Mouse (Mus musculus): ENCODE data around the gene Ccdc97.

Ccdc97 gene

DNA sequence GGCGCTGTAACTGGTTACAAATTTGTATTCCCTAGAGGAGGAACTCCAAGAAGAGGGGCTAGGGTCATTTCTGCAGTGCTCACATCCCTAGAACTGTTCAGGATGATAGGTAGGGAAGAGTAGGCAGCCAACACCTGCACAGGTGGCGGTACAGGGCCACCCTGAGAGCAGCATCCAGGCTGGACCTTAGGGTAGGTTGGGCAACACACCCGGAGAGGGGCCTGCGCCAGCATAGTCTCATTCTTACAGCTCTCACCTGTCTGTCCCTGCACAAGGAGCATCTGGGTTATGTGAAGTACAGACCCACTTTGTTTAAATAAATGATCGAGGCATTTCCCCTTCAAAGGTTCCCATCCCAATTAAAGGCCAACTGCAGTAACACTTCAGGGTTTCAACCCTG is 1.9 kb upstream of the Ccdc97 start:
- no peak for DNase-seq (ENCODE audit: low read depth, low spot score)

DNA sequence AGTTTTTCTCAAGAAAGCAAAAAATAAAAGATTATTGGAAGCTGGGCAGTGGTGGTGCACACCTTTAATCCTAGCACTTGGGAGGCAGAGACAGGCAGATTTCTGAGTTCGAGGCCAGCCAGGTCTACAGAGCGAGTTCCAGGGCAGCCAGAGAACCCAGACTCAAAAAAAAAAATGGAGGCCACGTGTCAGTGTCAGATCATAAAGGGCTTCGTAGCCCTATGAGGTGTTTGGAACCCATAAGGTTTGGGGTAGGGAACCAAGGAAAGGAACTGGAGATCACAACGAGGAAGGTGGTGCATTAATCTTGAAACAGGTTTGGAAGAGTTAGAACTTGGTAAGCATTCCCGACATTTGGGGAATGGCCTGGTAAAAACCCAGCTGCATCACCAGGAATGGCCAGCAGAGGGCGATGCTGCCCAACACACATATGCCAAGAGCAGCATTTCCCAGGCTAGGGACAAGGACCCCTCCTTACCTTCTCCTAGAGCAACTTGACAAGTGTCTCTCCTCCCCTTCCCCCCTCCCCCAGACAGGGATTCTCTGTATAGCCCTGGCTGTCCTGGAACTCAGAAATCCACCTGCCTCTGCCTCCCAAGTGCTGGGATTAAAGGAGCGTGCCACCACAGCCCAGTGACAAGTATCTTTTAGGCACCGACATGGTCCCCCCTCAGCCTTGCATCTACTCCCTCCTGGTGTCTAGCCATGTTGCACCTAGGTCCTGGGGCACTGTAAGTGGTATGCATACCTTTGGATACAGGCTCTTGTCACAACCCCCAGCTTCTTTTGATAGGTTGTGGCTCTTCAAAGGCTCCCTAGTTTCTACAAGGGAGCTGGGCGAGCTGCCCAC is 1.1 kb upstream of the Ccdc97 start:
- peak; percentile 84 for DNase-seq (ENCODE audit: low read depth, low spot score)

GRCm38 (mm10) chr7:25717478-25717877 is 1.4 kb downstream of the Ccdc97 start:
- no peak for DNase-seq (ENCODE audit: low read depth, low spot score)

GRCm38 (mm10) chr7:25715731-25716271 is 3.1 kb downstream of the Ccdc97 start:
- no peak for DNase-seq (ENCODE audit: low read depth, low spot score)

GRCm38 (mm10) chr7:25714581-25714980 is 4.3 kb downstream of the Ccdc97 start:
- no peak for DNase-seq (ENCODE audit: low read depth, low spot score)

DNA sequence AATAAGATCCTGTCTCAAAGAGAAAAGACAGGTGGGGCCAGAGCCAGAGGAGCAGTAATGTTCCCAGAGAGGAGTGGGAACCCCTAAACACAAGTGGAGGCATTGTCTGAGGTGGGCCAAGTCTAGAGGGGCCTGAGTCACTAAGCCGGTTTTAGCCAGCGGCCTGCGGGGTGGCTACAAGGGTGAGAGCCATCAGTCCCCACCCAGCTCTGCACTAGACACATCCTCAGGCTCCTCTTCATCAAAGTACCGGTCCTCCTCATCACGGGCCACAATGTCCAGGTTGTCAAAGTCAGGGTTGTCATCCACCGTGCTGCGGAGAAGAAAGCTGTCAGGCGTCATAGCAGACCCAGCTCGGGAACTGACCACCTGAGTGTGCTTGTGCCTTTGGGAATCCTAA is 6.1 kb downstream of the Ccdc97 start:
- no peak for DNase-seq (ENCODE audit: low read depth, low spot score)

- peak; percentile 82 for DNase-seq (ENCODE audit: low read depth, low spot score)
Observed at GRCm38 (mm10) chr7:25711731-25712197, 7.1 kb downstream of the Ccdc97 start.

DNA sequence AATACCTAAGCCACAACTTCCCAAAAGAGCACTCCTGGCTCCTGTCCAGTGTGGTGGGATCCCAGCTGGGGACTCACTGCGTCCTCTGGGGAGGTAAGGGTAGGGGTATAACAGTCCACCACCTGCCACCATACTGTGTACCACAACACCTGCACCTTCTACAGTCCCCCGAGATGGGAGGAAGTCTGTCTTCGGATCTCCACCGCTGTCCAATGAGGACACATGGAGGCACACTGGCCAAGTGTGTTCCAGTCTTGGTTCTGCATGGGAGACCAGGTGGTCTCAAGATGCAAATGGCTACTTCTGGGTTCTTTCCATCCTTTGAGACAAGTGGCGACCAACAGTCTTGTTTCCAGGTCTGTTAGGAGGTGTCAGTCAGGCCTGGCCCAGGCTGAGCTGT is 7.7 kb downstream of the Ccdc97 start:
- no peak for DNase-seq (ENCODE audit: low read depth, low spot score)

DNA sequence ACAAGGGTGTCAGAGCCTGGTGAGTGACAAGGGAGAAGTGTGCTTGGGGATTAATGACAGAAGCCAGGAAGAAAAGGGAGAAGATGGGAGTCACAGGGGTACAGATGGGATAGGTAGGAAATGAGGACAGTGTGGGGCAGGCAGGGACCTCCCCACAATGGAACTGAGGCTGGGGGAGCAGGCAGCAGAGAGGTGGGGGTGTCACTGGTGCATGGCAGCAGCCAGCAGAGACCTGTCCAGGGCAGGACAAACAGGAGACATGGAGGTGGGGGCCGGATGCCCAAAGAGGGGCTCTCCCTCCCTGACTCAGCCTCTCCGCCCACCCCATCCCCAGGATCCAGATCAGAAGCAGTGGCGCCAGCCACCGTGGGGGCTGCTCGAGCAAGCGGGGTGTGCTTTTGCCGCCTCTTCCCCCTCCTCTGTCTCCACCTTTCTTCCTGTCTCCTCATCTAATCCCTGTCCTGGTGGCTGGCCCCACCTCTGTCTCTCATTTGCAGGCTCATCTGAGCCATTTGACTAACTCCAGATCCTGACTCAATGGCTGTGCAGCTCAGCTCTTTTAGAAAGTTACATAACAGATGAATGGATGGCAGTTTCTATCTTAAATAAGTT is 8.3 kb downstream of the Ccdc97 start:
- DNase-seq (ENCODE audit: low read depth, low spot score) = peak; percentile 77

DNA sequence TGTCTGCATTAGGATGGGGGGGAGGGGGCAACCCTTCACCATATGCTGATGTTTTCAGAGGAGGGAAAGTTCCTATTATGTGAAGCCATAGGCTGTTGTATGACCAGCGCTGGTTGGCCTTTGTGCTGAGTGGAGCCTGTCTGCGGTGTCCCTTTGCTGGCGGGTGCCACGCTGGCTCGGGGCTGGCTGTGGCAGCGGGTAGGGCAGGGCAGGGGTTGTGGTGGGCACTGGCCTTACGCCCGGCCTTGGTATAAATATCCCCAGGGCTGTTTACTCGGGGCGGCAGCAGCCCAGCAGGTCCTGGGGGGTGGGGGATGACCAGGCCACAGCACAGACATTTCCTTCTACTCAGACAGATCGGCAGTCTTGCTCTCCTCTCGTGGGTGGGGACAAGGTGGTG is 8.9 kb downstream of the Ccdc97 start:
- DNase-seq (ENCODE audit: low read depth, low spot score) = no peak

- peak; percentile 35 for DNase-seq (ENCODE audit: low read depth, low spot score)
Observed at GRCm38 (mm10) chr7:25707581-25708292, 11.2 kb downstream of the Ccdc97 start.

- peak; percentile 52 for DNase-seq (ENCODE audit: low read depth, low spot score)
Observed at GRCm38 (mm10) chr7:25706578-25707170, 12.2 kb downstream of the Ccdc97 start.

DNA sequence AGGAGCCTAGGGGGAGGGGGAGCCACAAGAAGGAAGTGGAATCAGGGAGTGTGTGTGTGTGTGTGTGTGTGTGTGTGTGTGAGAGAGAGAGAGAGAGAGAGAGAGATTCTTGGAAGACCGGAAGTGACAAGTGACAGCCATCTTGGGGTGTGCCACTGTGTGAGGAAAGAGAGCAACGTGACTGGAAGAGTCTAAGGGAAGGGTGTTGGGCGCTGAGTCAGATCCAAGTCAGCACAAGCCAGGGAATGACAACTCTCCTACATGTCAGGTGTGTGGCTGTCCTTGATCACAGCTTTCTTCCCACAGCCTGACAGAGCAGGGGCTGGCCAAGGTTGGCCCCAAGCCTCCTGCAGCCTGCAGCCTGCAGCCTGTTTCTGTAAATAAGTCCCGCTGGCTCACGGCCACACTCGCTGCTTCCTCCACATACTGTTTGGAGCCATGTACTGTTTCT is 13.1 kb downstream of the Ccdc97 start:
- peak; percentile 80 for DNase-seq (ENCODE audit: low read depth, low spot score)

DNA sequence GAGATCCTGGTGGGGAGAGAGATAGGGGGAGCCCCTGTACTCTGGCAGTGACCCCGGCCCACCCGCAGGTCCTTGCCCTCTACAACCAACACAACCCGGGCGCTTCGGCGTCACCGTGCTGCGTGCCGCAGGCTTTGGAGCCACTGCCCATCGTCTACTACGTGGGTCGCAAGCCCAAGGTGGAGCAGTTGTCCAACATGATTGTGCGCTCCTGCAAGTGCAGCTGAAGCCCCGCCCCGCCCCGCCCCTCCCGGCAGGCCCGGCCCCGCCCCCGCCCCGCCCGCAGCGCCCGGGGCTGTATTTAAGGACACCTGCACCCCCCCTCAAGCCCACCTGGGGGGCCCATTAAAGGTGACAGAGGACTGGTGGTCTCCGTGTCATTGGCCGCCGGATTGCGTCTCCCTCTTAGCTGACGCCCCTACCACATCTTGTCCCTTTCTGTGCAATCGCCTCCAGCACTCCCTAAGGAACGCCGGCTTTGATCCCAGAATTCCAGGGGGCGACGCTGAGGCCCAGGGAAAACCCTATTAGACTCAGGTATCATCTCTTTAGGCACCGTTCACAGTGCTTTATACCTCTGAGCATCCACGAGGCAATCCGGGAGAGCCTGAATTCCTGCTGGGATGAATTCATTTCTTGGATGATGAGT is 14.0 kb downstream of the Ccdc97 start:
- DNase-seq (ENCODE audit: low read depth, low spot score) = no peak

DNA sequence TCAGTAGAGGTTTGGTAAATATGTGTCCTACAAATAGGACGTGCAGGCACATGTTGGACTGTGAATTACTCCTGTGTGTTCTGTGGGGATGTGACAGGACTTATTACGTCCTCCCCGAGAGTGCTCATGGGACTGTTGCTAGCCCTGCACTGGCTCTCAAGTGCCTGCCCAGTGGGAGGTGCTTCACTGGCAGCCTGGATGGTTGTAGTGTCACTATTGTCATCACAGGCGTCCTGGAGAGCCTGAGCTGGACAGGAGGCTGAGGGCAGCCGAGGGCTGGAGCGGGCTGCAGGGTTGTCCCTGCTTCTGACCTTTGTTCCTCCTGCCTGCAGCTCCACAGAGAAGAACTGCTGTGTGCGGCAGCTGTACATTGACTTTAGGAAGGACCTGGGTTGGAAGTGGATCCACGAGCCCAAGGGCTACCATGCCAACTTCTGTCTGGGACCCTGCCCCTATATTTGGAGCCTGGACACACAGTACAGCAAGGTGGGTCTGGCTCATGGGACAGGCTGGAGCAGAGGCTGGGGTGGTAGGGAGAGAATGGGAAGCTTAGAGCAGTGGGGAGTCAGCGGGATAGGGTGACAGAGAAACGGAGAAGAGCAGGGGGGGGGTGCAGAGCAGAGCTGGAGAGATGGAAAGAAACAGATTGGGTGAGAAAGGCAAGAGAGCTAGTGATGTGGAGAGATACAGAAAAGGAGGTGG is 14.9 kb downstream of the Ccdc97 start:
- DNase-seq (ENCODE audit: low read depth, low spot score) = no peak

DNA sequence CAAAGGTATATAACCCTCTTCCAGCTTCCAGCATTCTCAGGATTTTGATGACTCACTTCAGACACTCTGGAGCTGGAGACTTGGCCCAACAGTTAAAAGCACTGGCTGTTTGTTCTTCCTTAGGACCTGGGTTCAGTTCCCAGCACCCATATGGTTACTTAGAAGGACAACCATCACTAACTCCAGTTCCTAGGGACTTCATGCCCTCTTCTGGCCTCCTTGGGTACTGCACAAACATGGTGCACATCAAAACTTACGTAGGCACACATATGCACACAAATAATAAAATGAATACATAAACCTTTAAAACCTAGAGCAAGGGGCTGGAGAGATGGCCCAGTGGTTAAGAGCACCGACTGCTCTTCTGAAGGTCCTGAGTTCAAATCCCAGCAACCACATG is 16.5 kb downstream of the Ccdc97 start:
- no peak for DNase-seq (ENCODE audit: low read depth, low spot score)

GRCm38 (mm10) chr7:25700732-25701131 is 18.2 kb downstream of the Ccdc97 start:
- no peak for DNase-seq (ENCODE audit: low read depth, low spot score)

DNA sequence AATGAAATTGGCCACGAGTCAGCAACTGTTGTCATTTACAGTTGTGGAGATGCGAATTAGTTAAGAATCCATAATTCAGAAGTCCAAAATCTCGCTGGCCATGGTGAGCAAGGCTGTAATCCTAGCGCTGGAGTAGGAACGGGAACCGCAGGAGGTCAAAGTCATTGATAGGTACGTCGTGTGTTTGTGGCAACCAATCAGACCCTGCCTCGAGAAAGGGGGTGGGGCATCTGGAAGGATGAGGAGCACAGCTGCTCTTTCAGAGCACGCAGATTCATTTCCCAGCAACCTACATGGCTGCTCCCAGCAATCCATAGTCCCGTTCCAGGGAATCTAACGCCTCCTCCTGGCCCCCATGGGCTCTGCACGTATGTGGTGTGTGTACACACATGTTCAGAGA is 19.0 kb downstream of the Ccdc97 start:
- DNase-seq (ENCODE audit: low read depth, low spot score) = no peak

DNA sequence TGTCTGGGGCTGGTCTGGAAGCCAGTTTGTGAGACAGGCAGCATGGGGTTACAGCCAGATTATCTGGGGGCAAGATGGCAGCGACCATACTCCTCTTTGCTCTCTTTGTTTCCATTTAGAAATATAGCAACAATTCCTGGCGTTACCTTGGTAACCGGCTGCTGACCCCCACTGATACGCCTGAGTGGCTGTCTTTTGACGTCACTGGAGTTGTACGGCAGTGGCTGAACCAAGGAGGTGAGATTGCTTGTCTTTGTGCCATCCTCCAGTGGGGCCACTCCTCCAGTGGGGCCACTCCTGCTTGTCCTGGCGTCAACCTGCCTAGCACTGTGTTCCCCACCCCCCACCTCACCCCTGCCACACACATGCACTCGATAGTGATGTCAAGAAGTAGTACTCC is 24.8 kb downstream of the Ccdc97 start:
- no peak for DNase-seq (ENCODE audit: low read depth, low spot score)

- DNase-seq (ENCODE audit: low read depth, low spot score) = no peak
Observed at GRCm38 (mm10) chr7:25690051-25690450, 28.8 kb downstream of the Ccdc97 start.

- DNase-seq (ENCODE audit: low read depth, low spot score) = no peak
Observed at GRCm38 (mm10) chr7:25689603-25690021, 29.3 kb downstream of the Ccdc97 start.
